In genomic region chr10:4250681-4251080, GRCm38 (mm10) we compare ENCODE assay signal across 23 mouse cellular contexts. TPM values are rescaled to one million over a fixed set of nuclear protein-coding genes. Genes with fewer than 3 reads are reported as not detected.
A peak's percentile ranks its signal among the peaks of the same experiment; 100 is the strongest.
DNase-seq lines count a peak whose midpoint lies in the region; ATAC-seq and TF ChIP-seq lines count a peak whose summit lies in the region.
"Had no signal": no experiment of that assay in that cellular context is flagged by ENCODE, and none has a peak within 500 bp of the region (broad histone marks: within the 10 kb centered on the region; RNA-seq: fewer than 3 reads in every experiment).

No protein-coding gene starts in this region.

- no peaks in the 10 kb centered on the region for H3K27me3 ChIP-seq in CH12.LX (replicated peaks)
- peaks cover 7% of the 10 kb centered on the region; the same call in 1 of the 2 replicates for H3K27me3 ChIP-seq in liver, embryonic 12.5 days (replicated peaks)
- no peaks in the 10 kb centered on the region for H3K27me3 ChIP-seq in splenic B cell, adult 2 months (ENCODE audit: control insufficient read depth, insufficient read depth, low read length, poor library complexity, severe bottlenecking)
- H3K27me3 ChIP-seq in midbrain, postnatal 0 days (ENCODE audit: insufficient read depth, low read length) = no peaks in the 10 kb centered on the region
- no peaks in the 10 kb centered on the region for H3K27me3 ChIP-seq in midbrain, embryonic 11.5 days (ENCODE audit: control insufficient read depth, insufficient read depth, low read length)
- H3K27me3 ChIP-seq: forebrain, embryonic 13.5 days; heart, embryonic 15.5 days; limb, embryonic 13.5 days; neural tube, embryonic 15.5 days; Patski had no signal

- peak; percentile 67 for ATAC-seq in liver, embryonic 12.5 days
- no peak for ATAC-seq in midbrain, postnatal 0 days (ENCODE audit: low FRiP score)
- no peak for ATAC-seq in midbrain, embryonic 11.5 days (ENCODE audit: low FRiP score)
- ATAC-seq: forebrain, embryonic 13.5 days; hindbrain, postnatal 0 days; Patski had no signal

- WGBS in liver, embryonic 12.5 days (ENCODE audit: insufficient replicate concordance) = 37% methylated on average over 3 of the region's 3 CpGs
- 89% methylated on average over 3 of the region's 3 CpGs for WGBS in midbrain, postnatal 0 days
- WGBS in midbrain, embryonic 11.5 days = 87% methylated on average over 3 of the region's 3 CpGs

- dilution Hi-C loops in CH12.LX (cut with MboI; ENCODE audit: extremely low pct_ligation_motif_present, extremely low pct_unique_long_range_greater_than_20kb, low sequenced_read_pairs) = no loop called here

- no peak overlapping the region for H3K9ac ChIP-seq in CH12.LX (ENCODE audit: insufficient read depth, low read depth)
- no peak overlapping the region for H3K9ac ChIP-seq in liver, embryonic 12.5 days
- no peak overlapping the region for H3K9ac ChIP-seq in midbrain, postnatal 0 days (replicated peaks; ENCODE audit: low read length, poor library complexity, severe bottlenecking)
- H3K9ac ChIP-seq in midbrain, embryonic 11.5 days (ENCODE audit: low read length) = no peak overlapping the region
- H3K9ac ChIP-seq: forebrain, embryonic 13.5 days; heart, embryonic 15.5 days; limb, embryonic 13.5 days; neural tube, embryonic 15.5 days had no signal

- no peak for TF ChIP-seq EP300 in CH12.LX (IDR thresholded peaks at IDR 0.05; ENCODE audit: low read length)

- in situ Hi-C loops in CH12.LX (cut with MboI; ENCODE audit: low pct_ligation_motif_present, low pct_unique_long_range_greater_than_20kb, low sequenced_read_pairs) = no loop called here

- TF ChIP-seq CTCF in CH12.LX (conservative IDR thresholded peaks at IDR 0.05 in 1 of 2, IDR thresholded peaks at IDR 0.05 in 1 of 2; ENCODE audit: low read depth in 2 of 2, low read length in 2 of 2) = no peak
- TF ChIP-seq CTCF in midbrain, postnatal 0 days (IDR thresholded peaks at IDR 0.05) = no peak

- no peaks in the 10 kb centered on the region for H3K36me3 ChIP-seq in CH12.LX (replicated peaks in 1 of 2; ENCODE audit: control insufficient read depth in 1 of 2, insufficient read depth in 1 of 2, low read length in 1 of 2)
- H3K36me3 ChIP-seq in liver, embryonic 12.5 days = no peaks in the 10 kb centered on the region
- H3K36me3 ChIP-seq in splenic B cell, adult 2 months (ENCODE audit: control insufficient read depth, insufficient read depth, low read length, poor library complexity, severe bottlenecking) = no peaks in the 10 kb centered on the region
- H3K36me3 ChIP-seq in midbrain, postnatal 0 days (ENCODE audit: insufficient read depth, low read length) = no peaks in the 10 kb centered on the region
- H3K36me3 ChIP-seq in midbrain, embryonic 11.5 days (ENCODE audit: control insufficient read depth, insufficient read depth, low read length) = no peaks in the 10 kb centered on the region
- H3K36me3 ChIP-seq: heart, embryonic 15.5 days; hindbrain, embryonic 10.5 days; limb, embryonic 13.5 days; neural tube, embryonic 15.5 days had no signal

- TF ChIP-seq POLR2A in CH12.LX (IDR thresholded peaks at IDR 0.05; ENCODE audit: low read depth, low read length) = no peak; the same call in 1 of the 2 replicates

- H3K9me3 ChIP-seq in CH12.LX (replicated peaks; ENCODE audit: low read length) = no peaks in the 10 kb centered on the region
- H3K9me3 ChIP-seq in liver, embryonic 12.5 days (replicated peaks) = no peaks in the 10 kb centered on the region
- no peaks in the 10 kb centered on the region for H3K9me3 ChIP-seq in midbrain, postnatal 0 days (ENCODE audit: low read length)
- no peaks in the 10 kb centered on the region for H3K9me3 ChIP-seq in midbrain, embryonic 11.5 days (ENCODE audit: control insufficient read depth, low read length)
- H3K9me3 ChIP-seq: forebrain, embryonic 13.5 days; heart, embryonic 15.5 days; limb, embryonic 13.5 days; neural tube, embryonic 15.5 days had no signal

- no peak overlapping the region for H3K4me3 ChIP-seq in CH12.LX (replicated peaks in 1 of 3; ENCODE audit: low read depth in 2 of 3, low read length in 2 of 3, poor library complexity in 1 of 3)
- H3K4me3 ChIP-seq in liver, embryonic 12.5 days = no peak overlapping the region
- no peak overlapping the region for H3K4me3 ChIP-seq in midbrain, postnatal 0 days (ENCODE audit: low read depth, low read length)
- no peak overlapping the region for H3K4me3 ChIP-seq in midbrain, embryonic 11.5 days (ENCODE audit: low read depth, low read length)
- H3K4me3 ChIP-seq: forebrain, embryonic 13.5 days; heart, adult 2 months; heart, embryonic 15.5 days; hindbrain, embryonic 10.5 days; limb, embryonic 13.5 days; myocyte; neural tube, embryonic 15.5 days had no signal

- TF ChIP-seq RAD21 in CH12.LX (IDR thresholded peaks at IDR 0.05; ENCODE audit: low read depth, low read length) = no peak

- DNase-seq in CH12.LX (ENCODE audit: extremely low read depth) (peak; percentile 29), R1 (ENCODE audit: low read depth, low spot score) (peak; percentile 94)
- peak; percentile 24 for DNase-seq in splenic B cell, adult 2 months (ENCODE audit: low read depth, low spot score)
- DNase-seq in kidney, postnatal 25 days = no peak
- DNase-seq in midbrain, postnatal 0 days (ENCODE audit: low spot score) = no peak
- no peak for DNase-seq in midbrain, embryonic 11.5 days (ENCODE audit: low spot score, missing footprints)
- DNase-seq: adrenal gland, postnatal 36 days; cerebellum, adult 2 months; heart, adult 2 months; kidney, adult 11 months; midbrain, embryonic 14.5 days; right cerebral cortex, postnatal 14 days; spleen, adult 18-20 months; thymus, adult 2 months had no signal

- H3K4me2 ChIP-seq in CH12.LX (ENCODE audit: insufficient read depth, low read depth, poor library complexity, severe bottlenecking) = no peak overlapping the region
- H3K4me2 ChIP-seq in liver, embryonic 12.5 days = peak overlapping the region; percentile 20
- no peak overlapping the region for H3K4me2 ChIP-seq in midbrain, postnatal 0 days (ENCODE audit: low read depth, low read length, poor library complexity, severe bottlenecking)
- no peak overlapping the region for H3K4me2 ChIP-seq in midbrain, embryonic 11.5 days
- H3K4me2 ChIP-seq: forebrain, embryonic 13.5 days; heart, embryonic 15.5 days; limb, embryonic 13.5 days; neural tube, embryonic 15.5 days had no signal

- no peaks in the 10 kb centered on the region for H3K79me2 ChIP-seq in CH12.LX (replicated peaks; ENCODE audit: control insufficient read depth, extremely low read depth, insufficient read depth, poor library complexity, severe bottlenecking)

- peaks cover 0 to 32% of the 10 kb centered on the region in 2 experiments; a peak in 3 of 4 replicates for H3K4me1 ChIP-seq in CH12.LX (ENCODE audit: control insufficient read depth in 1 of 2, insufficient read depth in 2 of 2)
- H3K4me1 ChIP-seq in liver, embryonic 12.5 days = peaks cover 11% of the 10 kb centered on the region
- H3K4me1 ChIP-seq in midbrain, postnatal 0 days (ENCODE audit: insufficient read depth, low read length) = no peaks in the 10 kb centered on the region
- peaks cover 2% of the 10 kb centered on the region; the same call in 1 of the 2 replicates for H3K4me1 ChIP-seq in midbrain, embryonic 11.5 days (ENCODE audit: control insufficient read depth, insufficient read depth, low read length)
- H3K4me1 ChIP-seq: forebrain, embryonic 13.5 days; heart, embryonic 15.5 days; limb, embryonic 13.5 days; neural tube, embryonic 15.5 days had no signal

- H3K27ac ChIP-seq in CH12.LX (ENCODE audit: insufficient read depth, low read depth) = no peak overlapping the region
- no peak overlapping the region for H3K27ac ChIP-seq in liver, embryonic 12.5 days
- H3K27ac ChIP-seq in midbrain, postnatal 0 days (ENCODE audit: low read depth, low read length) = no peak overlapping the region
- H3K27ac ChIP-seq in midbrain, embryonic 11.5 days (ENCODE audit: low read depth, low read length) = no peak overlapping the region
- H3K27ac ChIP-seq: forebrain, embryonic 13.5 days; heart, embryonic 15.5 days; hindbrain, embryonic 10.5 days; hindbrain, postnatal 0 days; limb, embryonic 13.5 days; neural tube, embryonic 15.5 days had no signal

TF ChIP-seq in CH12.LX, 34 proteins besides CTCF, POLR2A, EP300 and RAD21:
- TF ChIP-seq IRF4 (IDR thresholded peaks at IDR 0.05; ENCODE audit: low read depth, low read length) (no peak), KAT2A (IDR thresholded peaks at IDR 0.05; ENCODE audit: insufficient replicate concordance, low read length) (no peak), BHLHE40 (IDR thresholded peaks at IDR 0.05; ENCODE audit: low read depth, low read length) (no peak), SMC3 (IDR thresholded peaks at IDR 0.05; ENCODE audit: low read depth, low read length) (no peak), USF1 (IDR thresholded peaks at IDR 0.05; ENCODE audit: low read depth, low read length) (no peak), JUND (conservative IDR thresholded peaks at IDR 0.05; ENCODE audit: low read depth, low read length) (no peak), ELF1 (IDR thresholded peaks at IDR 0.05; ENCODE audit: low read depth, low read length) (no peak), TBP (conservative IDR thresholded peaks at IDR 0.05; ENCODE audit: low read depth, low read length) (no peak), NELFE (IDR thresholded peaks at IDR 0.05; ENCODE audit: low read depth, low read length) (no peak), MEF2A (IDR thresholded peaks at IDR 0.05; ENCODE audit: borderline replicate concordance, low read depth, low read length) (no peak), GABPA (IDR thresholded peaks at IDR 0.05; ENCODE audit: insufficient replicate concordance, low read depth, low read length) (no peak), POLR2AphosphoS2 (IDR thresholded peaks at IDR 0.05; ENCODE audit: low read depth, low read length) (no peak), MYC (IDR thresholded peaks at IDR 0.05; ENCODE audit: low read depth, low read length) (no peak), UBTF (IDR thresholded peaks at IDR 0.05; ENCODE audit: low read depth, low read length) (no peak), ETS1 (conservative IDR thresholded peaks at IDR 0.05; ENCODE audit: low read depth, low read length) (no peak), MAX (IDR thresholded peaks at IDR 0.05; ENCODE audit: low read length) (no peak), ZC3H11A (IDR thresholded peaks at IDR 0.05; ENCODE audit: low read depth, low read length) (no peak), USF2 (conservative IDR thresholded peaks at IDR 0.05; ENCODE audit: low read depth, low read length) (no peak)
TF ChIP-seq in CH12.LX: peak in this region for 0.

RNA-seq across cellular contexts. Expression of gene Akap12, which starts 15.5 kb away (rescaled TPM):
- 2.7 and 3.1 TPM in 2 replicates for total RNA-seq in CH12.LX (2012; rRNA removed)
- 0.51 and 0.61 TPM in 2 replicates for total RNA-seq in CH12.LX (2014; rRNA removed)
- polyA plus RNA-seq in CH12.LX (2012; ENCODE audit: insufficient read length, low read depth) = 1.7 and 2.1 TPM in 2 replicates
- polyA plus RNA-seq in liver, embryonic 12.5 days (2016; fragmentation: Nextera tagmentation; extraction: Ambion mirVana) = 7.1 and 7.2 TPM in 2 replicates
- 49.6 and 52.7 TPM in 2 replicates for total RNA-seq in midbrain, postnatal 0 days (2014; rRNA removed)
- polyA plus RNA-seq in midbrain, postnatal 0 days (2015; fragmentation: Nextera tagmentation; extraction: Ambion mirVana) = 33.7 and 36.8 TPM in 2 replicates
- 42.1 and 44.1 TPM in 2 replicates for polyA plus RNA-seq in midbrain, embryonic 11.5 days (2014; fragmentation: Nextera tagmentation; extraction: Ambion mirVana)

Comparison
In these comparisons a context has a peak if more than half of its experiments do, and no peak if none do; other contexts are left out.
1. DNase-seq: peak in CH12.LX (single experiment), R1 (single experiment) and splenic B cell, adult 2 months (single experiment); none in kidney, postnatal 25 days (0 of 2), midbrain, postnatal 0 days (single experiment) and midbrain, embryonic 11.5 days (single experiment).